Mouse (Mus musculus) megakaryocyte, embryonic 14.5 days (primary cell): ENCODE measurements around the gene Ghr.

ENCODE experiments used
- FLI1 ChIP-seq: IDR thresholded peaks from 2 replicates; pipeline ENCODE4 v1.6.1; 2012; ENCODE audit warnings: low read length, inconsistent platforms, mixed read lengths
- GATA1 ChIP-seq: IDR thresholded peaks from 3 replicates; pipeline ENCODE4 v1.6.1; 2012; ENCODE audit warnings: mixed read lengths, low read length, inconsistent platforms, borderline replicate concordance

DNA sequence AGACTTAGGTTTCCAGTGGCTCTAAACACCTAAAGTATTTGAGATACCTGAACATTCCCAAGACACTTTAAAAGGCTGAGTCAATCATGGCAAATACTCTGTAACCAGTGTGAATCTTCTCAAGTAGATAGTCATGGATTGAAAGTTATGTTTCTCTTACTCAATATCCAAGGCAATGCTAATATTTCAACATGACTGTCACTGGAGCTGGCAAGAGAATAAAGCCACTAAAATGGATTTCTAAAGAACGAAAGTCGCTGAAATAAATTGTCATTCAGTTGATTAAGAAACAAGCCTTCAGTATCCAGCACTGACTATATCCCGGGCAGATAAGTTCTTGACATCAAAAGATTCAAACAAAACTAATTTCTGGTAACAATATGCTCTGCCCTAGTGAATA is 37.1 kb upstream of the Ghr start:
- TF ChIP-seq FLI1 (no peak), GATA1 (no peak)
